Mouse (Mus musculus) regulatory T cell (primary cell): Measurements from ENCODE around the gene Pcid2.
"Not testable (repeated sequence)": the region's sequence is repeated elsewhere in the genome, so short reads cannot be mapped to it uniquely, and the experiment has no call there.

ENCODE experiments used
- in situ Hi-C: fragments of 300-600 bp; cut with MboI, MseI; formaldehyde crosslinking; loops from one replicate; pipeline ENCODE4 v1.15.1; 2025; ENCODE audit warnings: high pct_unique_total_duplicates

The Pcid2 gene

GRCm38 (mm10) chr8:13077542-13077941, 27.7 kb downstream of the Pcid2 start:
- in situ Hi-C loops = no loop called here

- in situ Hi-C loops = not testable (repeated sequence)
Observed at GRCm38 (mm10) chr8:13075579-13075978, 29.7 kb downstream of the Pcid2 start.

- in situ Hi-C loops = no loop called here
Observed at GRCm38 (mm10) chr8:13075044-13075443, 30.2 kb downstream of the Pcid2 start.

GRCm38 (mm10) chr8:13073255-13073654, 32.0 kb downstream of the Pcid2 start:
- in situ Hi-C loops = no loop called here

GRCm38 (mm10) chr8:13063112-13063511, 42.1 kb downstream of the Pcid2 start:
- in situ Hi-C loops = no loop called here

- in situ Hi-C loops = no loop called here
Observed at GRCm38 (mm10) chr8:13060441-13061150, 44.7 kb downstream of the Pcid2 start, which contains the start of gene Proz. Gene Proz (plus strand): TSS chr8:13060914.

- in situ Hi-C loops = no loop called here
Observed at GRCm38 (mm10) chr8:13057351-13057750, 47.9 kb downstream of the Pcid2 start.

GRCm38 (mm10) chr8:13050550-13050949, 54.7 kb downstream of the Pcid2 start:
- in situ Hi-C loops = no loop called here

- in situ Hi-C loops = no loop called here
Observed at GRCm38 (mm10) chr8:13047652-13048051, 57.6 kb downstream of the Pcid2 start.

- in situ Hi-C loops = no loop called here
Observed at GRCm38 (mm10) chr8:13041459-13041858, 63.8 kb downstream of the Pcid2 start.

GRCm38 (mm10) chr8:13039054-13039453, 66.2 kb downstream of the Pcid2 start:
- in situ Hi-C loops = no loop called here

- in situ Hi-C loops = no loop called here
Observed at GRCm38 (mm10) chr8:13037569-13037968, 67.7 kb downstream of the Pcid2 start.

GRCm38 (mm10) chr8:13037015-13037414, 68.2 kb downstream of the Pcid2 start, which contains the start of gene F10:
Gene F10 (plus strand): TSS chr8:13037308.
- in situ Hi-C loops = no loop called here

GRCm38 (mm10) chr8:13036346-13036812, 68.9 kb downstream of the Pcid2 start:
- in situ Hi-C loops = no loop called here

- in situ Hi-C loops = no loop called here
Observed at GRCm38 (mm10) chr8:13028482-13028881, 76.8 kb downstream of the Pcid2 start.

- in situ Hi-C loops = no loop called here
Observed at GRCm38 (mm10) chr8:13027615-13028014, 77.6 kb downstream of the Pcid2 start.
